Mouse (Mus musculus) intestine, embryonic 16.5 days (tissue): ENCODE measurements around the gene Nop53. TPM values are rescaled to one million over a fixed set of nuclear protein-coding genes. Genes with fewer than 3 reads are reported as not detected.

ENCODE experiments used
- ATAC-seq: fragments of 200-750 bp; cut with Nextera tagmentation; 2 replicates; pipeline ENCODE4 v1.8.0; 2017; ENCODE audit warnings: moderate TSS enrichment, moderate library complexity
- H3K27ac ChIP-seq: fragments of 300-500 bp; sonication (generic); 2 replicates; pipeline ENCODE4 v1.5.1; 2014; ENCODE audit warnings: mild to moderate bottlenecking, low read length
- H3K27me3 ChIP-seq: fragments of 300-500 bp; sonication (generic); replicated peaks from 2 replicates; pipeline ENCODE4 v1.6.1; 2014; ENCODE audit warnings: low read length, control low read depth, mixed read lengths; ENCODE audit not compliant: control insufficient read depth, insufficient read depth
- H3K36me3 ChIP-seq: fragments of 300-500 bp; sonication (generic); 2 replicates; pipeline ENCODE4 v1.6.1; 2014; ENCODE audit warnings: low read length, control low read depth; ENCODE audit not compliant: control insufficient read depth, insufficient read depth
- H3K4me1 ChIP-seq: fragments of 300-500 bp; sonication (generic); 2 replicates; pipeline ENCODE4 v1.6.1; 2014; ENCODE audit warnings: low read length, control low read depth, mixed read lengths; ENCODE audit not compliant: control insufficient read depth, insufficient read depth
- H3K4me2 ChIP-seq: fragments of 300-500 bp; sonication (generic); 2 replicates; pipeline ENCODE4 v1.6.1; 2014; ENCODE audit warnings: low read depth, low read length, control low read depth
- H3K4me3 ChIP-seq: fragments of 300-500 bp; sonication (generic); 2 replicates; pipeline ENCODE4 v1.5.1; 2014; ENCODE audit warnings: mild to moderate bottlenecking, low read length
- H3K9ac ChIP-seq: fragments of 300-500 bp; sonication (generic); 2 replicates; pipeline ENCODE4 v1.6.1; 2014; ENCODE audit warnings: low read depth, low read length
- H3K9me3 ChIP-seq: fragments of 300-500 bp; sonication (generic); 2 replicates; pipeline ENCODE4 v1.6.1; 2016; ENCODE audit warnings: low read length, control low read depth; ENCODE audit not compliant: control insufficient read depth
- WGBS: fragments of 180-500 bp; shearing (Covaris S2); extraction: QIAGEN DNeasy Blood & Tissue Kit; methylation state at CpG from one replicate; pipeline ENCODE4 v1.1.7; 2014; 5-methylcytosine and 5-hydroxymethylcytosine counted together
- polyA plus RNA-seq: library from polyadenylated mRNA; unstranded; fragments of >200 nt; fragmentation: Nextera tagmentation; extraction: Ambion mirVana; gene quantifications from 2 replicates; pipeline ENCODE4 v1.2.1, GENCODE M21; 2015

The Nop53 gene
- polyA plus RNA-seq, 1 experiment from 2014 or later, result 156 TPM

DNA sequence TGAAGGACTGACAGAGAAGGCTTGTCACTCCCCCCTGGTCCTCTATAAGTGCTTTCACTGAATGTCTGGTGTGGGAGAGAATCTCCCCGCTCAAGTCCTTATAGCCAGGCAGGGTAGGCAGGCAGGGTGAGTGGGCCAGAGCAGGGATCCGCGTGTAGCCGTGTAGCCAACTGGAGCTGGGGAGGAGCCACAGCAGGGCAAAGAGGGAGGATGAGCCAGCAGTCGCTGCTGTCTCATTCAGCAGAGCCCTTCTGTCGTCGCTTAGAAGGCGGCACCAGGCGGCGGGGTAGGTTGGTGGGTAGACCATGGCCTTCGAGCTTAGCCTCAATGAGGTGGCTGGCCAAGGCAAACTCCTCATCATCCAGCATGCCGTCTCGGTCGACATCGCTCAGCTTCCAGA lies 4.1 kb upstream of the Nop53 start:
- Histone ChIP-seq H3K4me3 (no peak overlapping the region), H3K4me1 (peaks cover 16% of the 10 kb centered on the region), H3K27ac (no peak overlapping the region), H3K4me2 (no peak overlapping the region), H3K9me3 (no peaks in the 10 kb centered on the region), H3K9ac (no peak overlapping the region), H3K27me3 (no peaks in the 10 kb centered on the region), H3K36me3 (peaks cover 12% of the 10 kb centered on the region)
- no peak for ATAC-seq
- 86% methylated on average over 15 of the region's 15 CpGs for WGBS

DNA sequence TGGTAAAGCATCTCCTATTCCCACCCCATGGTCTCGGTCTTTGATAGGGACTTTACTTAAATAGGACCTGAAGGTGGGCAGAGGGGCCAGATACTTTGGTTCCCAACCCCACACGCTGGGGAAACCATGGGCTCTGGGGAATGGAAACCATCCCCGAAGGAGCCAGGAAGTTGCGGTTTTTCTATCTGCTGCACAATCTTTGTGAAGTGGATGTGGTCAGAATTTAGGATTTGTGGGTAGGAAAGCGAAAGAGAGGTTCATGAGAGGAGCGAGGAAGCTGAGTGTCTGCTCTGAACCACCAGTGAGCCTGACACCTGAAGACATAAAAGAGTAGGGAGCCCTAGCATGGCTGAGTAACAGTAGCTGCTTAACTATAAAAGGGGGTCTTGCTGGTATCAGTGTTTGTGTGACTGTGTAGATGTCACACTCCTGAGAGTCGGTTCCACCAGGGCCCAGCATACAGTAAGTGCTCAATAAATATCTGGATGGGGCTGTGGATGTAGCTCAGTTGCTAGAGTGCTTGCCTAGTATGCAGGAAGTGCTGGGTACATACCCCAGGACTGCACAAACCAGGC lies 3.4 kb upstream of the Nop53 start:
- Histone ChIP-seq H3K27me3 (no peaks in the 10 kb centered on the region), H3K4me3 (no peak overlapping the region), H3K9me3 (no peaks in the 10 kb centered on the region), H3K4me2 (no peak overlapping the region), H3K9ac (no peak overlapping the region; the same call in 1 of the 2 replicates), H3K4me1 (peaks cover 20% of the 10 kb centered on the region), H3K27ac (peak overlapping the region; percentile 62), H3K36me3 (peaks cover 12% of the 10 kb centered on the region)
- no peak for ATAC-seq
- 77% methylated on average over 7 of the region's 7 CpGs for WGBS

DNA sequence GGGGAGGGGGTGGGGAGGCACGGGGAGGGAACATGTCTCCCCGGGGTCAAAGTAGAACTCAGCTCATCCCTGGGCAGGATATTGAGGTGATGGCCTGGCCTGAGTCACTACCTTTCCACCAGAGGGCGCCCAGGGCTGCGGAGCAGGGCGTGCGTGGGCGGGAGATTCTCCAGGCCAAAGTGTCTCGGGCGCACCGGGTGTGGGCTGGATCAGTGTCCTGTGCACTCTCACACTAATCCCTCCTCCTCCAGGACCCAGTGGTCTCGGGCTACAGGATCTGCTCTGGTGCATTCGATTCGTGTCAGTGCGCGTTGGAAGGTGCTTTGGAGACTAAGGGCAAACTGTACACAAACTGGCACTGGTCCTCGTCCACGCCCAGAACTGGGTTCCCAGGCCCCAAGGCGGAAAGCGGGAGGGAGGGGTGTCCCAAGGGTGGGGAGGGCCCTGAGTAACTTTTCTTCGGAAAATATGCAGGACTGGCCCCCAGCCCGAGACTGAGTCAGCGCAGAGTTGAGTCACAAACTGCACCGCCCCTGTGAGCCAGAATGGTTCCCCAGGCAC lies 2.6 kb upstream of the Nop53 start:
- 1% methylated on average over 23 of the region's 23 CpGs for WGBS
- H3K36me3 ChIP-seq, result peaks cover 6% of the 10 kb centered on the region
- peaks cover 23% of the 10 kb centered on the region for H3K4me1 ChIP-seq
- peak overlapping the region; percentile 62; the same call in 1 of the 2 replicates for H3K27ac ChIP-seq
- ATAC-seq, result peak; percentile 79
- peak overlapping the region; percentile 65 for H3K9ac ChIP-seq
- H3K27me3 ChIP-seq, result no peaks in the 10 kb centered on the region
- H3K4me2 ChIP-seq, result peak overlapping the region; percentile 64
- no peaks in the 10 kb centered on the region for H3K9me3 ChIP-seq
- peak overlapping the region; percentile 37 for H3K4me3 ChIP-seq

DNA sequence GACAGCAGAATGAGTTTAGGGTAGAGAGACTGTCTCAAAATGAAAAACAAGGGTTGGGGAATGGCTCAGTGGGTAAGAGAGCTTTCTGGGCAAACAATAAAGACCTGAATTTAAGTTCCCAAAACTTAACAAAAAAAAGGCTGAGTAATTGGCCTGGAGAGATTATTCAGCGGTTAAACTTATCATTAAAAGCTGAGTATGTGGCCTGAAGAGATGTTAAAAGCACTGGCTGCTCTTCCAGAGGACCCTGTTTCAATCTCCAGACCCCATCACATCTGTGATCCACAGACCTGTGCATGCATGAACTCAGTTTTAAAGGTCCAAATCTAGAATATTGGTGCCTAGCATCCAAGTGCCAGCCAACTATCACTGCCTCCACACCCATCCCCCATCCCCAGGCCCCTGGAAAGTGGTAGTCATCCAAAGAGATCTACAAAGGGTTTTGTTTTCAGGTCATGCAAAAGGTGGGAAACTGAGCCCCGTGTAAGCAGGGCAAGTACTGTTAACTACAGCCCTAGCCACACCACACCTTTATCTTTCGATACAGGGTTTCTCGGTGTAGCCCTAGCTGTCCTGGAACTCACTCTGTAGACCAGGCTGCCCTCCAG lies 1.9 kb upstream of the Nop53 start:
- Histone ChIP-seq H3K4me2 (peak overlapping the region; percentile 64; the same call in 1 of the 2 replicates), H3K9me3 (no peaks in the 10 kb centered on the region), H3K9ac (peak overlapping the region; percentile 65), H3K27ac (0 out of 2 replicates have a peak overlapping the region, but pooled peaks have one; percentile 5), H3K4me1 (peaks cover 23% of the 10 kb centered on the region), H3K4me3 (0 out of 2 replicates have a peak overlapping the region, but pooled peaks have one; percentile 37), H3K36me3 (peaks cover 3% of the 10 kb centered on the region; the same call in 1 of the 2 replicates), H3K27me3 (no peaks in the 10 kb centered on the region)
- no peak for ATAC-seq
- 43% methylated on average over 4 of the region's 4 CpGs for WGBS

GRCm38 (mm10) chr7:15945211-15945610 lies 663 bp downstream of the Nop53 start:
- ATAC-seq, result no peak
- Histone ChIP-seq H3K4me1 (peaks cover 23% of the 10 kb centered on the region), H3K4me2 (peak overlapping the region; percentile 69), H3K4me3 (peak overlapping the region; percentile 74), H3K9ac (peak overlapping the region; percentile 78), H3K27me3 (no peaks in the 10 kb centered on the region), H3K36me3 (peaks cover 17% of the 10 kb centered on the region), H3K9me3 (no peaks in the 10 kb centered on the region), H3K27ac (peak overlapping the region; percentile 17; the same call in 1 of the 2 replicates)
- WGBS, result 3% methylated on average over 8 of the region's 8 CpGs

DNA sequence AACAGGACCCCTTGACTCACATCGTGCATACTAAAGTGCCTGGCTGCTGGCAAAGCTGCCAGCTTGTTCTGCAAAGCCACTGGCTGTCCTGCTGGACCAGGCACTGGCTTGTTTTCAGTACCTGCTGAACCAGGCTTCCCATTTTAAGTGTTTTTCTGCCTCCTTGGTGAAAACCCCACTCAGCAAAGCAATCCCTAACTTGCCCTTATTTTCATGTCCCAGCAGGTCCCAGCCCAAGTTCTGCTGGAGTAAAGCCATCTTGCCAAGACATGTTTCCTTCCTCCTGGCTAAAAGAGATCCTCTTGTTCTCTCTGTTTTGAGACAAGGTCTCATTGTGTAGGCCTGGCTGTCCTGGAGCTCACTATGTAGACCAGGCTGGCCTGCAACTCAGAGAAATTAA lies 1.6 kb downstream of the Nop53 start:
- Histone ChIP-seq H3K9me3 (no peaks in the 10 kb centered on the region), H3K4me1 (peaks cover 23% of the 10 kb centered on the region), H3K27ac (no peak overlapping the region), H3K27me3 (no peaks in the 10 kb centered on the region), H3K9ac (no peak overlapping the region), H3K4me3 (no peak overlapping the region), H3K36me3 (peaks cover 26% of the 10 kb centered on the region), H3K4me2 (no peak overlapping the region)
- ATAC-seq, result no peak
- WGBS, result 96% methylated on average over 1 of the region's 1 CpGs

GRCm38 (mm10) chr7:15938621-15939020 lies 7.3 kb downstream of the Nop53 start:
- Histone ChIP-seq H3K4me3 (no peak overlapping the region), H3K9me3 (no peaks in the 10 kb centered on the region), H3K9ac (no peak overlapping the region), H3K4me1 (no peaks in the 10 kb centered on the region), H3K4me2 (no peak overlapping the region), H3K27ac (no peak overlapping the region), H3K36me3 (peaks cover 50% of the 10 kb centered on the region), H3K27me3 (no peaks in the 10 kb centered on the region; the same call in 1 of the 2 replicates)
- ATAC-seq, result no peak
- WGBS, result 93% methylated on average over 3 of the region's 3 CpGs

DNA sequence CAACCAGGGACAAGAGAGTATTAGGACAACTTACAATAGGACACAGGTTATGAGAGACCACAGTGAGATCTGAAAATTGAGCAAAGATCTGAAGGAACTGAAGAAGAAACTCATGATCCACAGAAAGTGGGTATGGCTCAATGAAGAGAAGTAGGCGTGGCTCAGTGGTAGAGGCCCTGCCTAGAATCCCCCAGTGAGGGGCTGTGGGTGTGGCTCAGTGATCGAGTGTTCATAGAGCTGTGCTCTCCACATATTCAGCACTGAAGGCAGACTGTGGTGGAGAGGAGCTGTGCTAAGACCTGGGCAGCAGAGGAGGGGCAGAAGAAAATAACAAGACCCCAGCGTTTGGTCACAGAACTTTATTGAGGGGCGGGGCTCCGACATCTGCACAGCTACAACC lies 8.4 kb downstream of the Nop53 start:
- no peak overlapping the region for H3K27ac ChIP-seq
- no peaks in the 10 kb centered on the region for H3K9me3 ChIP-seq
- H3K36me3 ChIP-seq, result peaks cover 50% of the 10 kb centered on the region
- no peaks in the 10 kb centered on the region; the same call in 1 of the 2 replicates for H3K27me3 ChIP-seq
- no peak overlapping the region for H3K4me2 ChIP-seq
- H3K9ac ChIP-seq, result no peak overlapping the region
- ATAC-seq, result no peak
- H3K4me3 ChIP-seq, result no peak overlapping the region
- 79% methylated on average over 5 of the region's 5 CpGs for WGBS
- H3K4me1 ChIP-seq, result no peaks in the 10 kb centered on the region

- Histone ChIP-seq H3K4me2 (no peak overlapping the region), H3K9ac (no peak overlapping the region), H3K4me1 (no peaks in the 10 kb centered on the region), H3K36me3 (peaks cover 18% of the 10 kb centered on the region), H3K27ac (no peak overlapping the region; the same call in 1 of the 2 replicates), H3K9me3 (no peaks in the 10 kb centered on the region), H3K27me3 (no peaks in the 10 kb centered on the region; the same call in 1 of the 2 replicates), H3K4me3 (no peak overlapping the region)
- 49% methylated on average over 16 of the region's 16 CpGs for WGBS
- ATAC-seq, result no peak
Measured at GRCm38 (mm10) chr7:15933437-15934359, 12.2 kb downstream of the Nop53 start.
